Mouse (Mus musculus) embryonic fibroblast, embryonic 13.5 days (primary cell): ENCODE measurements around the gene Ddx19b.

Experiments used
- CTCF ChIP-seq: IDR thresholded peaks from 2 replicates; pipeline ENCODE4 v1.5.1; 2011; ENCODE audit warnings: mild to moderate bottlenecking, control low read depth, low read length, moderate library complexity, borderline replicate concordance; ENCODE audit not compliant: insufficient read depth
- POLR2A ChIP-seq: IDR thresholded peaks from 2 replicates; pipeline ENCODE4 v1.6.1; 2011; ENCODE audit warnings: low read depth, mild to moderate bottlenecking, control low read depth, low read length, moderate library complexity

GRCm38 (mm10) chr8:111061688-111062071, 30.1 kb upstream of the Ddx19b start:
- TF ChIP-seq CTCF (no peak), POLR2A (no peak)
